Mouse (Mus musculus) forebrain, embryonic 14.5 days (tissue): ENCODE results near the gene Unkl. TPM values are rescaled to one million over a fixed set of nuclear protein-coding genes. Genes with fewer than 3 reads are reported as not detected.

Experiments
- ATAC-seq: fragments of 200-750 bp; cut with Nextera tagmentation; 2 replicates; pipeline ENCODE4 v1.8.0; 2017; ENCODE audit warnings: mild to moderate bottlenecking, moderate library complexity
- DNase-seq: peaks from one replicate; pipeline ENCODE4 v3.0.0-alpha.2; 2015; ENCODE audit warnings: low spot score
- H3K27ac ChIP-seq: fragments of 300-500 bp; sonication (generic); 2 replicates; pipeline ENCODE4 v1.5.1; 2014; ENCODE audit warnings: low read depth, mild to moderate bottlenecking, control low read depth, low read length, moderate library complexity
- H3K27me3 ChIP-seq: fragments of 300-500 bp; sonication (generic); replicated peaks from 2 replicates; pipeline ENCODE4 v1.6.1; 2014; ENCODE audit warnings: low read length, control low read depth, mixed read lengths; ENCODE audit not compliant: control insufficient read depth, insufficient read depth
- H3K36me3 ChIP-seq: fragments of 300-500 bp; sonication (generic); 2 replicates; pipeline ENCODE4 v1.6.1; 2014; ENCODE audit warnings: low read length, control low read depth; ENCODE audit not compliant: control insufficient read depth, insufficient read depth
- H3K4me1 ChIP-seq: fragments of 300-500 bp; sonication (generic); 2 replicates; pipeline ENCODE4 v1.6.1; 2014; ENCODE audit warnings: antibody characterized with exemption, low read length, control low read depth; ENCODE audit not compliant: control insufficient read depth, insufficient read depth
- H3K4me2 ChIP-seq: fragments of 300-500 bp; sonication (generic); 2 replicates; pipeline ENCODE4 v1.6.1; 2014; ENCODE audit warnings: mild to moderate bottlenecking, control low read depth, low read length
- H3K4me3 ChIP-seq: fragments of 300-500 bp; sonication (generic); 2 replicates; pipeline ENCODE4 v1.5.1; 2014; ENCODE audit warnings: low read depth, low read length, control low read depth
- H3K9ac ChIP-seq: fragments of 300-500 bp; sonication (generic); 2 replicates; pipeline ENCODE4 v1.6.1; 2014; ENCODE audit warnings: mild to moderate bottlenecking, low read length, control low read depth, moderate library complexity
- H3K9me3 ChIP-seq: fragments of 300-500 bp; sonication (generic); replicated peaks from 2 replicates; pipeline ENCODE4 v1.6.1; 2016; ENCODE audit warnings: low read length, control low read depth, mixed read lengths; ENCODE audit not compliant: control insufficient read depth
- WGBS: fragments of 180-500 bp; shearing (Covaris S2); extraction: QIAGEN DNeasy Blood & Tissue Kit; methylation state at CpG from one replicate; pipeline ENCODE4 v1.1.7; 2014; 5-methylcytosine and 5-hydroxymethylcytosine counted together
- microRNA-seq: library from miRNA; unstranded; fragments of <30 nt; microRNA quantifications from one replicate; pipeline ENCODE4, GENCODE M21; 2016
- polyA plus RNA-seq: library from polyadenylated mRNA; unstranded; fragments of >200 nt; fragmentation: Nextera tagmentation; extraction: Ambion mirVana; gene quantifications from 2 replicates; pipeline ENCODE4 v1.2.1, GENCODE M21; 2014

Gene Unkl
- polyA plus RNA-seq, 1 experiment from 2014 or later, result 6.2 TPM

GRCm38 (mm10) chr17:25282133-25282532 is 93.9 kb downstream of the Unkl start:
- DNase-seq (no peak), ATAC-seq (no peak)
- Histone ChIP-seq H3K4me1 (no peaks in the 10 kb centered on the region), H3K9me3 (no peaks in the 10 kb centered on the region), H3K27me3 (no peaks in the 10 kb centered on the region), H3K9ac (no peak overlapping the region), H3K4me2 (no peak overlapping the region), H3K4me3 (no peak overlapping the region), H3K36me3 (no peaks in the 10 kb centered on the region), H3K27ac (no peak overlapping the region)
- WGBS, result 54% methylated on average over 11 of the region's 11 CpGs

Small RNAs within 50 kb of the gene (microRNA-seq; reads per million reads assigned to microRNA genes)
- 5.7 reads per million, percentile 27 among the genes with 10 or more reads in this experiment for gene Mir3547

Other genes starting within 250 kb of the Unkl start
- 73.4 and 81.1 TPM in 2 replicates for gene Jpt2, start 227.7 kb upstream of the Unkl start, polyA plus RNA-seq
- 5.4 and 7.5 TPM in 2 replicates for gene Cramp1l, start 172.6 kb upstream of the Unkl start, polyA plus RNA-seq
- gene Ift140, start 172.3 kb upstream of the Unkl start, polyA plus RNA-seq, result 16.1 and 20.4 TPM in 2 replicates
- gene Tmem204, start 104.8 kb upstream of the Unkl start, polyA plus RNA-seq, result 11.8 and 13.6 TPM in 2 replicates
- 27.3 and 40.0 TPM in 2 replicates for gene Telo2, start 72.4 kb upstream of the Unkl start, polyA plus RNA-seq
- 0.17 TPM in 1 of 2 replicates, not detected in the other for gene Ptx4, start 67.6 kb upstream of the Unkl start, polyA plus RNA-seq
- gene Clcn7, start 55.0 kb upstream of the Unkl start, polyA plus RNA-seq, result 18.9 and 25.0 TPM in 2 replicates
- gene Ccdc154, start 25.9 kb upstream of the Unkl start, polyA plus RNA-seq, result not detected in 2 replicates
- not detected in 2 replicates for gene Gm38655, start 12.9 kb upstream of the Unkl start, polyA plus RNA-seq
- gene BC003965, start 3.8 kb upstream of the Unkl start, polyA plus RNA-seq, result 35.5 and 39.6 TPM in 2 replicates
- gene Gnptg, start 51.7 kb downstream of the Unkl start, polyA plus RNA-seq, result 86.8 and 92.0 TPM in 2 replicates
- 57.4 and 67.8 TPM in 2 replicates for gene Tsr3, start 51.8 kb downstream of the Unkl start, polyA plus RNA-seq
- gene Baiap3, start 68.0 kb downstream of the Unkl start, polyA plus RNA-seq, result 4.8 and 9.7 TPM in 2 replicates
- gene Ube2i, start 86.2 kb downstream of the Unkl start, polyA plus RNA-seq, result 662 and 671 TPM in 2 replicates
- not detected in 2 replicates for gene Prss34, start 110.0 kb downstream of the Unkl start, polyA plus RNA-seq
- gene Prss28, start 120.2 kb downstream of the Unkl start, polyA plus RNA-seq, result not detected in 2 replicates
- not detected in 2 replicates for gene Prss29, start 130.3 kb downstream of the Unkl start, polyA plus RNA-seq
- not detected in 2 replicates for gene Tpsab1, start 157.2 kb downstream of the Unkl start, polyA plus RNA-seq
- gene Tpsb2, start 177.9 kb downstream of the Unkl start, polyA plus RNA-seq, result 0.25 TPM in 1 of 2 replicates, not detected in the other
- gene Tpsg1, start 180.9 kb downstream of the Unkl start, polyA plus RNA-seq, result 0.48 and 1.1 TPM in 2 replicates
- 5.5 and 11.0 TPM in 2 replicates for gene Cacna1h, start 245.4 kb downstream of the Unkl start, polyA plus RNA-seq